Mouse (Mus musculus) erythroblast, embryonic 14.5 days (primary cell): ENCODE results near the gene Fgfr2.

Experiments used
- GATA1 ChIP-seq: IDR thresholded peaks from 2 replicates; pipeline ENCODE4 v1.6.1; 2012; ENCODE audit warnings: low read length, inconsistent platforms, mixed read lengths
- TAL1 ChIP-seq: IDR thresholded peaks from 3 replicates; pipeline ENCODE4 v1.6.1; 2012; ENCODE audit warnings: low read length, inconsistent platforms, mixed read lengths

GRCm38 (mm10) chr7:132949968-132950367 lies 173.2 kb downstream of the Fgfr2 start:
- no peak for TF ChIP-seq GATA1
- no peak for TF ChIP-seq TAL1
